Mouse (Mus musculus) small intestine, adult 2 months (tissue): Measurements from ENCODE around the gene Gnb3.

ENCODE experiments used
- CTCF ChIP-seq: fragments of 200-500 bp; IDR thresholded peaks from 2 replicates; pipeline ENCODE4 v1.5.1; 2012; ENCODE audit warnings: low read depth, mild to moderate bottlenecking, control low read depth, inconsistent platforms, low read length, moderate library complexity, mixed read lengths; ENCODE audit not compliant: insufficient replicate concordance, insufficient read length; ENCODE audit errors: extremely low read depth
- POLR2A ChIP-seq: fragments of 200-500 bp; IDR thresholded peaks from 2 replicates; pipeline ENCODE4 v1.6.1; 2012; ENCODE audit warnings: low read depth, mild to moderate bottlenecking, control low read depth, inconsistent platforms, low read length, moderate library complexity

DNA sequence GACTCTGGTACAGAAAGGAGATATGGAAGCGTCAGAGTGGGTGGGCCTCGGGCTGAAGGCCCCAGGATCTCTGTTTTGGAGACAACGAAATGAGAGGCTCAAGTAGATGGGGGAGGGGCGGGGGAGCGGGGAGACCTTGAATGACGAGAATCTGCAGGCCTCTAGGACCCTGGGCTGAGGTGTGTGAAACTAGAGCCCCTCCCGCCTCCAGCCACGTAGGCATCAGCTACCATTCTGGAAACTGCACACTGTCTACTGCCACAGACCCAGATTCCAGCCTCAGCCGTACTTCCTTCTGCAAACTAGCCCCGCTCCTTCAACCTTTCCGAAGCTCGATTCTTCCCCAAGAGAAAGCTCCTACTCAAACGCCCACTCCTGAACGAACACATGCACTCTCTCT lies 16.2 kb upstream of the Gnb3 start:
- TF ChIP-seq CTCF (no peak), POLR2A (no peak)
